Mouse (Mus musculus): ENCODE results near the gene Sema3g. TPM values are rescaled to one million over a fixed set of nuclear protein-coding genes. Genes with fewer than 3 reads are reported as not detected.

Sema3g gene
- total RNA-seq, 2 experiments from 2014 or later, result 0.02 to 0.04 TPM

GRCm38 (mm10) chr14:31230442-31230841, 12.8 kb downstream of the Sema3g start:
- no peak for ATAC-seq (replicated peaks; ENCODE audit: poor library complexity)

GRCm38 (mm10) chr14:31232404-31233069, 14.9 kb downstream of the Sema3g start:
- no peak for ATAC-seq (replicated peaks; ENCODE audit: poor library complexity)

- no peak for ATAC-seq (replicated peaks; ENCODE audit: poor library complexity)
These were observed 15.7 kb downstream of the Sema3g start for GRCm38 (mm10) chr14:31233070-31233995.

- peak; percentile 97 for ATAC-seq (replicated peaks; ENCODE audit: poor library complexity)
These were observed 16.4 kb downstream of the Sema3g start for GRCm38 (mm10) chr14:31233996-31234591.

GRCm38 (mm10) chr14:31237101-31237882, 19.6 kb downstream of the Sema3g start:
- ATAC-seq (replicated peaks; ENCODE audit: poor library complexity), result no peak

GRCm38 (mm10) chr14:31240528-31240927, 22.9 kb downstream of the Sema3g start:
- no peak for ATAC-seq (replicated peaks; ENCODE audit: poor library complexity)

GRCm38 (mm10) chr14:31244777-31245176, 27.1 kb downstream of the Sema3g start:
- no peak for ATAC-seq (replicated peaks; ENCODE audit: poor library complexity)

GRCm38 (mm10) chr14:31245946-31246345, 28.3 kb downstream of the Sema3g start:
- no peak for ATAC-seq (replicated peaks; ENCODE audit: poor library complexity)

GRCm38 (mm10) chr14:31248396-31248795, 30.7 kb downstream of the Sema3g start:
- ATAC-seq (replicated peaks; ENCODE audit: poor library complexity), result no peak

- ATAC-seq (replicated peaks; ENCODE audit: poor library complexity), result 0 out of 2 replicates have a peak, but pooled peaks have one; percentile 9
These were observed 32.8 kb downstream of the Sema3g start for GRCm38 (mm10) chr14:31250222-31251083.

- peak; percentile 92 for ATAC-seq (replicated peaks; ENCODE audit: poor library complexity)
These were observed 33.5 kb downstream of the Sema3g start, which contains the start of the genes Phf7 and Bap1 for GRCm38 (mm10) chr14:31251084-31251604. Phf7 (minus strand) TSS chr14:31251317. Bap1 (plus strand) TSS chr14:31251450.

GRCm38 (mm10) chr14:31251626-31252025, 34.0 kb downstream of the Sema3g start:
- ATAC-seq (replicated peaks; ENCODE audit: poor library complexity), result no peak

GRCm38 (mm10) chr14:31252091-31252490, 34.4 kb downstream of the Sema3g start:
- ATAC-seq (replicated peaks; ENCODE audit: poor library complexity), result no peak

- ATAC-seq (replicated peaks; ENCODE audit: poor library complexity), result no peak
These were observed 40.9 kb downstream of the Sema3g start for GRCm38 (mm10) chr14:31258476-31259050.

- ATAC-seq (replicated peaks; ENCODE audit: poor library complexity), result peak; percentile 89
These were observed 42.7 kb downstream of the Sema3g start for GRCm38 (mm10) chr14:31260374-31260773.

GRCm38 (mm10) chr14:31260932-31261331, 43.3 kb downstream of the Sema3g start:
- no peak for ATAC-seq (replicated peaks; ENCODE audit: poor library complexity)

- no peak for ATAC-seq (replicated peaks; ENCODE audit: poor library complexity)
These were observed 50.0 kb downstream of the Sema3g start for GRCm38 (mm10) chr14:31267649-31268048.

GRCm38 (mm10) chr14:31268301-31269001, 50.8 kb downstream of the Sema3g start:
- no peak for ATAC-seq (replicated peaks; ENCODE audit: poor library complexity)

Data from megakaryocyte progenitor cell, adult 5-6 weeks (primary cell).